Comparison of ENCODE assay signal across 17 mouse cellular contexts in genomic region chr16:78950359-78950758, GRCm38 (mm10). TPM values are rescaled to one million over a fixed set of nuclear protein-coding genes. Genes with fewer than 3 reads are reported as not detected.
DNase-seq lines count a peak whose midpoint lies in the region; ATAC-seq and TF ChIP-seq lines count a peak whose summit lies in the region.
"Had no signal": no experiment of that assay in that cellular context is flagged by ENCODE, and none has a peak within 500 bp of the region (broad histone marks: within the 10 kb centered on the region; RNA-seq: fewer than 3 reads in every experiment).

No protein-coding gene starts in this region.

- peak; percentile 64 for TF ChIP-seq CTCF in kidney, postnatal 0 days (IDR thresholded peaks at IDR 0.05; ENCODE audit: low read depth)

- no peak overlapping the region for H3K4me3 ChIP-seq in forebrain, embryonic 14.5 days (ENCODE audit: low read depth, low read length)
- no peak overlapping the region for H3K4me3 ChIP-seq in forebrain, embryonic 15.5 days
- no peak overlapping the region for H3K4me3 ChIP-seq in kidney, postnatal 0 days (replicated peaks; ENCODE audit: low read depth, low read length)
- no peak overlapping the region for H3K4me3 ChIP-seq in kidney, embryonic 15.5 days (replicated peaks)
- H3K4me3 ChIP-seq: embryonic facial prominence, embryonic 13.5 days; limb, embryonic 13.5 days had no signal

- no peaks in the 10 kb centered on the region for H3K4me1 ChIP-seq in forebrain, embryonic 14.5 days (ENCODE audit: control insufficient read depth, insufficient read depth, low read length)
- H3K4me1 ChIP-seq in forebrain, embryonic 15.5 days = no peaks in the 10 kb centered on the region
- H3K4me1 ChIP-seq in kidney, postnatal 0 days (replicated peaks; ENCODE audit: insufficient read depth, low read length) = no peaks in the 10 kb centered on the region
- no peaks in the 10 kb centered on the region for H3K4me1 ChIP-seq in kidney, embryonic 15.5 days
- H3K4me1 ChIP-seq: embryonic facial prominence, embryonic 13.5 days; limb, embryonic 13.5 days had no signal

- no peaks in the 10 kb centered on the region for H3K36me3 ChIP-seq in forebrain, embryonic 14.5 days (ENCODE audit: control insufficient read depth, insufficient read depth, low read length)
- no peaks in the 10 kb centered on the region for H3K36me3 ChIP-seq in forebrain, embryonic 15.5 days
- no peaks in the 10 kb centered on the region for H3K36me3 ChIP-seq in kidney, postnatal 0 days (ENCODE audit: insufficient read depth, low read length)
- H3K36me3 ChIP-seq in kidney, embryonic 15.5 days = no peaks in the 10 kb centered on the region
- H3K36me3 ChIP-seq: embryonic facial prominence, embryonic 13.5 days; limb, embryonic 13.5 days had no signal

- H3K9ac ChIP-seq in forebrain, embryonic 14.5 days (ENCODE audit: low read length) = no peak overlapping the region
- no peak overlapping the region for H3K9ac ChIP-seq in forebrain, embryonic 15.5 days (replicated peaks)
- no peak overlapping the region for H3K9ac ChIP-seq in kidney, postnatal 0 days (ENCODE audit: low read depth, low read length)
- H3K9ac ChIP-seq in kidney, embryonic 15.5 days = no peak overlapping the region
- H3K9ac ChIP-seq: embryonic facial prominence, embryonic 13.5 days; limb, embryonic 13.5 days had no signal

- no peak overlapping the region for H3K27ac ChIP-seq in forebrain, embryonic 14.5 days (ENCODE audit: low read depth, low read length)
- no peak overlapping the region for H3K27ac ChIP-seq in forebrain, embryonic 15.5 days (replicated peaks)
- H3K27ac ChIP-seq in kidney, postnatal 0 days = no peak overlapping the region
- H3K27ac ChIP-seq in kidney, embryonic 15.5 days = no peak overlapping the region
- H3K27ac ChIP-seq: embryonic facial prominence, embryonic 13.5 days; limb, embryonic 13.5 days had no signal

- no peaks in the 10 kb centered on the region for H3K27me3 ChIP-seq in forebrain, embryonic 14.5 days (replicated peaks; ENCODE audit: control insufficient read depth, insufficient read depth, low read length)
- H3K27me3 ChIP-seq in forebrain, embryonic 15.5 days = no peaks in the 10 kb centered on the region
- no peaks in the 10 kb centered on the region for H3K27me3 ChIP-seq in kidney, postnatal 0 days (ENCODE audit: insufficient read depth, low read length)
- no peaks in the 10 kb centered on the region for H3K27me3 ChIP-seq in kidney, embryonic 15.5 days
- H3K27me3 ChIP-seq: embryonic facial prominence, embryonic 13.5 days; limb, embryonic 13.5 days had no signal

- 74% methylated on average over 4 of the region's 4 CpGs for WGBS in forebrain, embryonic 14.5 days
- WGBS in forebrain, embryonic 15.5 days = 71% methylated on average over 4 of the region's 4 CpGs
- 77% methylated on average over 4 of the region's 4 CpGs for WGBS in kidney, postnatal 0 days
- 76% methylated on average over 4 of the region's 4 CpGs for WGBS in kidney, embryonic 15.5 days

- peak; percentile 68 for DNase-seq in forebrain, embryonic 14.5 days (ENCODE audit: low spot score)
- peak; percentile 22 for DNase-seq in kidney, postnatal 0 days (ENCODE audit: low spot score)
- DNase-seq in 3T3-L1 (ENCODE audit: low read depth, low spot score) (peak; percentile 51), NIH3T3 (ENCODE audit: low read depth) (peak; percentile 24)
- no peak for DNase-seq in right cerebral cortex, adult 18-20 months
- DNase-seq in layer of hippocampus, postnatal 25 days (ENCODE audit: extremely low spot score in 1 of 2, low spot score in 1 of 2) = no peak
- DNase-seq: cerebellum, adult 9-10 months; heart, postnatal 14 days; kidney, postnatal 14 days; lung, adult 18-20 months had no signal

- no peak overlapping the region for H3K4me2 ChIP-seq in forebrain, embryonic 14.5 days (ENCODE audit: low read length)
- H3K4me2 ChIP-seq in forebrain, embryonic 15.5 days (replicated peaks) = no peak overlapping the region
- H3K4me2 ChIP-seq in kidney, postnatal 0 days (ENCODE audit: low read length) = no peak overlapping the region
- H3K4me2 ChIP-seq in kidney, embryonic 15.5 days = no peak overlapping the region
- H3K4me2 ChIP-seq: embryonic facial prominence, embryonic 13.5 days; limb, embryonic 13.5 days had no signal

- no peak for ATAC-seq in forebrain, embryonic 14.5 days
- no peak for ATAC-seq in forebrain, embryonic 15.5 days (replicated peaks)
- no peak for ATAC-seq in kidney, postnatal 0 days (replicated peaks; ENCODE audit: low FRiP score, low read depth)
- ATAC-seq in kidney, embryonic 15.5 days (replicated peaks; ENCODE audit: low FRiP score) = no peak
- ATAC-seq: inflammation-experienced regulatory T-cells, adult 6 months had no signal

- no peaks in the 10 kb centered on the region for H3K9me3 ChIP-seq in forebrain, embryonic 14.5 days (replicated peaks; ENCODE audit: control insufficient read depth, low read length)
- H3K9me3 ChIP-seq in forebrain, embryonic 15.5 days = no peaks in the 10 kb centered on the region
- no peaks in the 10 kb centered on the region for H3K9me3 ChIP-seq in kidney, postnatal 0 days (replicated peaks; ENCODE audit: low read length)
- H3K9me3 ChIP-seq in kidney, embryonic 15.5 days (replicated peaks) = no peaks in the 10 kb centered on the region
- H3K9me3 ChIP-seq: embryonic facial prominence, embryonic 13.5 days; limb, embryonic 13.5 days had no signal

RNA-seq across cellular contexts. Expression of gene Chodl, which starts 19.6 kb away (rescaled TPM):
- 5.7 and 8.5 TPM in 2 replicates for polyA plus RNA-seq in forebrain, embryonic 14.5 days (2014; fragmentation: Nextera tagmentation; extraction: Ambion mirVana)
- polyA plus RNA-seq in forebrain, embryonic 15.5 days (2015; fragmentation: Nextera tagmentation; extraction: Ambion mirVana) = 7.9 and 8.0 TPM in 2 replicates
- polyA plus RNA-seq in kidney, postnatal 0 days (2015; fragmentation: Nextera tagmentation; extraction: Ambion mirVana) = 0.54 and 1.0 TPM in 2 replicates
- 2.3 and 3.3 TPM in 2 replicates for polyA plus RNA-seq in kidney, embryonic 15.5 days (2015; fragmentation: Nextera tagmentation; extraction: Ambion mirVana)
- total RNA-seq in layer of hippocampus, postnatal 25 days (2021) = under 1 TPM; 0.35 to 0.49 TPM
- total RNA-seq: granulocyte monocyte progenitor cell, adult 5-6 weeks; megakaryocyte, adult 5-6 weeks had no signal
- polyA plus RNA-seq: inflammation-experienced regulatory T-cells, adult 6 months had no signal

Comparison
In these comparisons a context has a peak if more than half of its experiments do, and no peak if none do; other contexts are left out.
1. DNase-seq: peak in forebrain, embryonic 14.5 days (single experiment), kidney, postnatal 0 days (single experiment), 3T3-L1 (single experiment) and NIH3T3 (single experiment); none in right cerebral cortex, adult 18-20 months (single experiment) and layer of hippocampus, postnatal 25 days (0 of 2).